Mouse (Mus musculus) ES-Bruce4 (cell line): ENCODE results near the gene Crip2.

Experiments
- CTCF ChIP-seq: IDR thresholded peaks from one replicate; pipeline ENCODE4 v1.8.1; 2011; ENCODE audit warnings: low read depth, low read length
- POLR2A ChIP-seq: IDR thresholded peaks from one replicate; pipeline ENCODE4 v1.8.1; 2011; ENCODE audit warnings: low read length; ENCODE audit not compliant: insufficient read depth

DNA sequence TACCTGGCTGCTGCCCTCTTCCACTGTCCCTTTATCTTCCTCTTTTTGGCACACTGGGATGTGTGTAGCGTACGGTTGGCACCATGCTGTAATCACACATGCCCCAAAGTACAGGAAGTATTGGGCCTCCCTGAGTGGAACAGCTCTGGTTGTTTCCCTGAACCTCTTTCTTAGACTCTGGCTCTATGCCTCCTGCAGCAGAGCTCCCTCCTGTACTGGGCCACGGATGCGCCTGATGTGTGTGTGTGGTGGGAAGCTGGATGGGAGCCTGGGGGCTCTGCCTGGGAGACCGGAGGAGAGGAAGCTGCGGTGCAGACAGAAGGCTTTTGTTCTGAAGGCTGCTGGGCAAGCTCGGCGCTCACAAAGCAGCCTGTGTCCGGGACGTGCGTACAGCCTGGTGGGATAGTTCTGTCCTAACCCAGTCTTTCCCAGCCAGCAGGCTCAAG is 23.5 kb downstream of the Crip2 start:
- TF ChIP-seq POLR2A, result no peak
- no peak for TF ChIP-seq CTCF
